Mouse (Mus musculus) CD8-positive naive resting alpha-beta T cell, adult 2 months (primary cell): ENCODE measurements around the gene Apoe.

Source experiments
- DNase-seq, 2 experiments: peaks; one replicate each; pipeline ENCODE4 v3.0.0; 2022; ENCODE audit warnings: low read depth in 2 of 2, low spot score in 2 of 2

Gene Apoe

DNA sequence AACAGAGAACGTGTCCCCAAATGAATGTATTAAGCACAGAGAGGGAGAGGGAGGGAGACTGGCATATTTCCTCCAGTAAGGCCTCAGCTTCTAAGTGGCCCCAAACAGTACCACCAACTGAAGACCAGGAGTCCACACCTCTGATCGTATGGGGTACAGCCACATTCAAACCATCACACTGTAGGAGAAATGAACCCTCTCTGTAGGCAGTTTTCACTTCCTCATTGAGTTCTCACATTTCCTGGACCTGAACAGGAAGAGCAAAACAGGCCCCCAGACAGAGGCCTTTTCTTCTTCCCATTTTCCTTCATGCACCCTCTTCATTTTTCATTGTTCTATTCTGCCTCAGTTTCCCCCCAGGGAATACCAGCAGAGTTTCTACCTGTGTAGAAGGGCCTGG, 31.6 kb downstream of the Apoe start:
- DNase-seq, result no peak

DNA sequence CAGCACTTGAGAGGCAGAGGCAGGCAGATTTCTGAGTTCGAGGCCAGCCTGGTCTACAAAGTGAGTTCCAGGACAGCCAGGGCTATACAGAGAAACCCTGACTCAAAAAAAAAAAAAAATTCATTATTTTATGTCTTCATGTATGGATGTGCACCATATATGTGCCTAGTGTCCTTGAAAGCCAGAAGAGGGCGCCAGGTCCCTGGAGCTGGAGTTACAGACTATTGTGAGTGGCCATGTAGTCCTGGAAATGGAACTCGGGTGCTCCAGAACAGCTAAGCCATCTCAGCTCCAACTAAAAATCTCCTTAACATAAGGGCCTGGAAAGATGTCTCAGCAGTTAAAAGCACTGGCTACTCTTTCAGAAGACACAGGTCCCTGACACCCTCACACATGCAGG, 32.2 kb downstream of the Apoe start:
- no peak for DNase-seq

DNA sequence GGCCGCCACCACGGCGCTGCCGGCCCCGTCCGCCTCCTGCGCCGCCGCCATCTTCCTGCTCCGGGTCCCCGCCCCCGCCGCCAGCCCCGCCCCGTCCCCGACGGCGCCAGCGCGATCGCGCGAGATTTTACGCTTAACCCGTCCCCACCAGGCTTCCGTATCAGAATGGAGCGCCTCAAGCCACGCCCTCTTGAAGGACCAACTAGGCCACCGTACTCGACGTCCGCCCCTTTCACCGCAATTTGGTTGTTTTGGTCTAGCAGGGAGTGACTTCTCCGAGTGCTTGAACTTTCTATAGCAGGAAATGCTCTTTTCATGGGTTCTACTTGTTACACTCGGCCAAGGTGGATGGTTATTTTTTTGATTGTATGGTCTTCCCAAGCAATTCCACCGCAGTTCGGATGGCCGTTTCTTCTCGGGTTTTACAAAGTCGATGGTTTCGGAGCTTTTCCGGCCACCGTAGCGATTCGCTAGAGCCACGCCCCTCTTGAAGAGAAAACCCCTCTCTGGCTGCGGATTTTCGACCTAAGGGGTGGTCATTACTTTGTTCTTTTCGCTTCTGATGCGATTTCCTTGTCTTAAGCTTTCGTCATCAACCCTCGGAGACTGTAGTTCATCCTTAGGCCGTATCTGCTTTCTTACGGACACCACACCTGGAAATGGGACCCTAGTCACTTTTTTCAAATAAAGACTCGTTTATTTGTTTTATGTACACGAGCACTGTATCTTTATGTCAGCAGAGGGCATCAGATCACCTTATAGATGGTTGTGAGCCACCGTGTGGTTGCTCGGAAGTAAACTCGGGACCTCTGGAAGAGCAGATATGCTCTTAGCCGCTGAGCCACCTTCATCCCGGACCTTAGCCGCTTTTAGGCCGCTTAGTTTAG, 33.8 kb downstream of the Apoe start, which contains the start of gene Clptm1:
Gene Clptm1, minus strand, starts transcription at position 79 of the 887 bp plus-strand sequence.
- DNase-seq, result peak; percentile 98

DNA sequence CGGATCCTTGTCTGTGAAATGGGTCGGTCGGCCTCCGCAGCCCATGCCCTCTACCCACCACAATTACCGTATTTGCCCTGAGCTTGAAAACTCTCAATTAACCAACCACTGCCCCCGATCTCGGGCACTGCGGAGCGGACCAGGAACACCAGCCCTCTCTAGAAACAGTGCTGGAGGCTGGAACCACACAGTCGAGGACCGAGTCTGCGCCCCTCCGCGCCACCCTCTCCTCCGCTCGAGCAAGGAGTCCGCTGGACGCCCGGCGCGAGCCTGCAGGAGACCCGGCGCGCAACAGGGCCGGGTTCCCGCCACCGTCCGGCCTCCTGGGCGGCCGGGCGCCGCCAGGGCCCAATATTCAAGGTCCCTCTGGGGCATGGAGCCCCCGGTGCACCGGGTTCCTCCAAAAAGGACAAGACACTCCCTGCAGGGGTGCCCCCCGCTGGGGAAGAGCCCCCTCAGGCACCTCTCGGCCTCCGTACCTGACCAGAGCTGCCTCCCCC, 34.5 kb downstream of the Apoe start:
- DNase-seq, result no peak

DNA sequence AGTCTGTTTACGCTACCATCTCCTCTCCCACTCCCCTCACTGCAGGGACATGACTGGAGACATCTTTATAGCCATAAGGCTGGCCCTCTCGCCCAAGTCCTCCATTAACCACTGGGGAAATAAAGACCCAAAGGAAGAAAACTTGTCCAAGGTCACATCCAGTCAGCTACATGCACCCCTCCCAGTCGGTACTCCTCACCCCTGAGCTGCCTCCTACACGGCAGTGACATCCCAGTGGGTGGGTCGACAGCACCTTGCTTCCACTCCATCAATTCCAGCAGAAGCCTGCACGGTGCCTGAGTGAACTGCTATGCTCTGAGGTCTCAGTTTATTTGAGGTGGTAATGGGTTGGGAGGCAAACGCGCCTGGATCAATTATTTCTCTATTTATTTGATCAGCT, 35.0 kb downstream of the Apoe start:
- DNase-seq, result peak in 1 of 2 experiments; percentile 8

DNA sequence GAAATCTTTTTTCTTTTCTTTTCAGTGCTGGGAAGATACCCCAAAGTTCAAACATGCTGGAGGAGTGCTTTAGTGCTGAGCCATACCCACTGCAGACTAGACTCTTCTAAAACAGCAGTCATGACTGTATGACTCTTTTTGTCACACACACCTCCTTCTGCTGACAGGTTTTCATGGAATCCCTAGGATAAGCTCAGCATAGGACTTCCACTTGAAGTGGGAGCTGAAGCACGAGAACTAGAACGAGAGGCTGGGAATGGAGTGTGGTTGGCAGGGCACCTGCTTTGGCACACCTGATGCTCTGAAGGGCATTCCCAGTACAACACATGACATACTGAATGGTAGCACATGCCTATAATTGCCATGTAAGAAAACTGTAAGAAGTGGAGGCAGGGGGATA, 46.4 kb downstream of the Apoe start:
- DNase-seq, result no peak

DNA sequence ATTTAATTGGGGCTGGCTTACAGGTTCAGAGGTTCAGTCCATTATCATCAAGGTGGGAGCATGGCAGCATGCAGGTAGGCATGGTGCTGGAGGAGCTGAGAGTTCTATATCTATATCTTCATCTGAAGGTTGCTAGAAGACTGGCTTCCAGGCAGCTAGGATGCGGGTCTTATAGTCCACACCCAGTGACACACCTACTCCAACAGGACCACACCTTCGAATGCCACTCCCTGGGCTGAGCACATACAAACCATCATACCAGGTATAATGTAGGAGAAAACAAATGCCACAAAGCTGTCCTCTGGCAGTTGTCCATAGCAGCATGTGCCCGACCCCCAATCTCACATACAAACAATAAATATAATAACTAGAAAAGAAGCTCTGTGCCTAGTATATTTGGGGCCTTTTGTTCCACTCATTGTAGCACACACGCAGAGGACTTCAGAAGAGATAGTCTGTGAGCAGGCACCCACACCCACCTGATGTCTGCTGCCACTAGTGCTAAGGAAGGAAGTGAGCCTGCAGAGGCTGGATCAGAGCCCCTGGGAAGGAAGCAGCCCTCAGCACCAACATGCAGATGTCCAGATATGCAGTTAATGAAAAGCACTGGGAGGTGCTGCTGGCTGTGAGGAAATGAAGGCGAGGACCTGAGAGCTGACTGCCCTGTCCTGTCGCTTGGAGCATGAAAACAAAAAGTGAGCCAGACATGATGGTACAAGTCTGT, 47.8 kb downstream of the Apoe start:
- DNase-seq, result no peak
